Mouse (Mus musculus) frontal cortex, adult 2 months (tissue): Measurements from ENCODE around the gene Ankrd44. TPM values are rescaled to one million over a fixed set of nuclear protein-coding genes. Genes with fewer than 3 reads are reported as not detected.

ENCODE experiments used
- DNase-seq, 2 experiments: peaks; one replicate each; pipeline ENCODE4 v3.0.0; 2022; ENCODE audit warnings: low spot score in 1 of 2; ENCODE audit errors: extremely low spot score in 1 of 2
- polyA plus RNA-seq: library from polyadenylated mRNA; depleted of rRNA; stranded (reverse); fragments of >200 nt; gene quantifications from 2 replicates; pipeline ENCODE4 v1.2.3, GENCODE M21; 2012

Ankrd44 gene
- polyA plus RNA-seq, 1 experiment: 18.9 TPM

DNA sequence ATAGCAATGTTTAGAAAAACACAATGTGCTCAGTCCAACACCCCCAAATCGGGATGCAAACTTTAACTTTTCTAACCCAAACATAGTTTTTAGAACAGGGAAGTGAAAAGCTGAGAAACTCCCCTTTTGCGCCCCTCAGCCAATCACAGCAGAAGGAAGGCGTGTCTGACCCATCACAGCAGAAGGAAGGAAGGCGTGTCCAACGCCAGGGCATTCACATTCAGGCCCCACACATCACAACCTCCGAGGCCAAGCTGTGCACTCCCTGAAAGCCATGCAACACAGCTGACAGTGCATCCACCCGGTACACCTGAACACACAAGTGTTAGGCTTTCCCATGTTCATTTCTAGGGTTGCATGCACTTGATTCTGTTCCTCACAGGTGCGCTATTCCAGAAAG is 150.1 kb downstream of the Ankrd44 start:
- DNase-seq: no peak

DNA sequence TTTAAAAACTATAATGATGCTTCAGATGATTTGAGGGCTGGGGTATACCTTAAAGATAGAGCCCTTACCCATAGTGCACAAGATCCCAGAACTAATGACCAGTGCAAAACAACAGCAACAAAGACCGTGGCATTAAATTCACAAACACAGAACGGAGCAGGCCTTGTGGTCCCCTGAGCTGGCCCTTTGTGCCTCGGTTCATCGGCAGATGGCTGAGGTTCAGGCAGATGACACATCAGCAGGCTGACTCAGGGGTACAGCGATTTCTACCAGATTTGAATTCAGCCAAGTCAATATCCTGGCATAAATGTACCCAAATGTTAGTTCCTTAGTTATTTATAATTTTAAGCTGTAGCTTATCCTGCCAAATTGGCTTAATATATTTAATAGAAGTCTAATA is 153.3 kb downstream of the Ankrd44 start:
- no peak for DNase-seq

DNA sequence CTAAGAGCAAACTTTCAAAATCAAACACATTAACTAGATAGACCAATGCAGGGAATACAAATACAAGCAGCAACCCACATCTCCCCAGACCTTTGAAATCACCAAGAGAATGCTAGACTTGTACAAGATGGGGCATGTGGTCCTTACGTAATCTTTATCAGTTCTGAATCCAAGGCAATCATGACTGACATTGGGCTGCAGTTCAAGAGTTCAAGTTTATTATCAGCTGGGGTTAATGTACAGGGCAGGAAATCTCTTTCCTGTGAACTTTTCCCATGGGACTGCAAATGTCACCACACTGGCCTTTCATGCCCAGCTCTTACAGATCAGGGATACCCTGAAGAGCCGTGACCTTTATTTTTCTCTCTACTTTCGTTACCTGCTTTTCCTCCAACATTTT is 154.7 kb downstream of the Ankrd44 start:
- no peak for DNase-seq

DNA sequence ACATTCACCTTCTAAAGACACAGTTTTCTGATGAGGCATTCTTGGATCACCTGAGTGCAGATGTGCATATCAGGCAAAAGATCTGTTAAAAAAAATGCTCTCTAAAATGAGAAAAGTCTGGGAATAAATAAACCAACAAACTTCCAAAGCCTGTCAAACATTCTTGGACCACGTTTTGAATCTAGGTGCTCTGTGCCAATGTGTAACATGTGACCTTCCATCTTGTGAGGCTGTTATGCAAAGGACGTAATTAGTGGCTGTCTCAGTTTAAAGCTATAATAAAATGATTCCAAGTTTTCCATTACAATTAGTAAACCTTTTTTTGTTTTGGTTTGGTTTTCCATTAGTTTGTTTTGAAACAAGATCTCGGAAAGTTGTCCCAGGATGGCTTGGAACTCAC is 159.0 kb downstream of the Ankrd44 start:
- no peak for DNase-seq

DNA sequence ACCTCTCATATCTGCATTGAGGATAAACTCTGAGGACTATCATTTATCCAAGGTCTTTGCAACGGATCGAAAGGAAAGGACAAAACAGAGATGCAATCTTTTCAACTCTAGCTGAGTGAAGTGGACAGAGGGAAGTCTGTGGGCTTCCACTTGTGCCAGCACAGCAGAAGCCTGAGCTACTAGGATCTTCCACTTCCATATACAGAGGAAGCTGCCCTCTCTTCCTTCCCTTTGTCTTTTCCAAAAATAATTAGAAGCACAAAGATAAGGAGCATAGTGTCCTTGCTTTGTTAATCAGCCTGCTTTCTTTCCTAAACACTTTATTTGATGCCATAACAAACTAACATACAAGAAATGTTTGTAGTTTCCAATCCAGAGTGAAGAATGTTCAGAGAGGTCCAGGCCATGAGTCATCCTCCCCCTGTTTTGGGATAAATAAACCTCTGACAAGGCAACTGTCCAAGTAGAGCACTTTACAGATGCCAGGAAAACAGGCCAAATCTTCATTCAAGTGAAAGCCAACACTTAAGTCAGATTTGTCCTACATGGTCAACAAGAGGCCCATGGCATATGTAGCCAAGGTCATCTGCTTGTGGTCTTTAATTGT is 160.5 kb downstream of the Ankrd44 start:
- peak in 1 of 2 experiments; percentile 16 for DNase-seq

DNA sequence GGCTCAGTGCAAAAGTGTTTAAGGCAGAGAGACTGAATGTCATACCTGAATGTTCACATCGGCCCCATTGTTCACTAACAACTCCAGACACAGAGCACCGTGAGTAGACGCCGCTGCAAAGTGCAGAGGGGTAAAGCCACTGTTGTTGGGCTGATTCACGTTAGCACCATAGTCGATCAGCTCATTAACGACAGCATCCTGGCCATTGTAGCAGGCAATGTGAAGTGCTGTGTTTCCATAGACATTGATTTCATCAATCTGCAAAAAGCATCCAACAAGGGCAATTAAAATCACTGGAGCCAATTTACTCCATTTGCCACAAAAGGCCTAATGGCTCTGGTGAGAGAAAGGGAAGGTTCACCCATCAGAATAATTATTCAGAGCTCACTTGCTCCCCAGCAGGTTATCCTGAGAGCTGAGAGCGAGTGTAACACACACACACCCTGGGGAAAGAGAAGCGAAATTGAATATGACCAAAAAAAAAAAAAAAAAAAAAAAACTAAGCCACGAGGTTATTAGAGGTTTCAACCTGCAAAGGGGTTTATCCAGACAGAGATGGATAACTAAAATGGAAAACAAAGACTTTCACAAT is 163.9 kb downstream of the Ankrd44 start:
- no peak for DNase-seq

DNA sequence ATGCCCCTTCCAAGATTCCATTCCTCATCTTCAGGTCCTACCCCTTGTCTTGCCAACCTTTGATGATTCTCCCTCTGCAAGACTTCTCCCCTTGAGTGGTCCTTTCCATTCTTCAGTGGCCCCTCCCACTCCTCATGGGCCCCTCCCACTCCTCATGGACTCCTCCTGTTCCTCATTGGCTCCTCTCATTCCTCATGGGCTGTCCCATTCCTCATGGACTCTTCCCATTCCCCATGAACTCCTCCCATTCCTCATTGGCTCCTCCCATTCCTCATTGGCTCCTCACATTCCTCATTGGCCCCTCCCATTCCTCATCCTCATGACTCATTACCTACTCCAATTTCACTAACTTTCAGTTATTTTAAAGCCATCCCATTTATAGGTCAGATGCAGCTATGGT is 166.3 kb downstream of the Ankrd44 start:
- no peak for DNase-seq

DNA sequence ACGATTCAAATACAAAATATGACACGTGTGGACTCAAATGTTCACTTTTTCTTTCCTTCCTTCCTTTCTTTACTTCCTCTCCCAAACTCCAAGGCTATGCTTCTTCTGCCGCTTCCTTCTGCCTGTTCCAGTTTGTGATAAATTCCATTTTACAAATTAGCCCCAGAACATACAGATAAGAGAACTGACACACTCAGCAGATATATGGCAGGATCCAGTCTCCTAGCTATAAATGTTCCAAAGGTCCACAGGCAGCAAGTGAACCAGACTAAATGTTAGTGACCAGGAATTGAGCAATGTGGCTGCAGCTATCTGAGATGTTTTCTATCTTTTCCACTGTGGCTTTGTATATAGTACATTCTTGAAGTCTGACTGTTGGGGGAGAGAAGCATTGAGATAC is 168.9 kb downstream of the Ankrd44 start:
- no peak for DNase-seq

DNA sequence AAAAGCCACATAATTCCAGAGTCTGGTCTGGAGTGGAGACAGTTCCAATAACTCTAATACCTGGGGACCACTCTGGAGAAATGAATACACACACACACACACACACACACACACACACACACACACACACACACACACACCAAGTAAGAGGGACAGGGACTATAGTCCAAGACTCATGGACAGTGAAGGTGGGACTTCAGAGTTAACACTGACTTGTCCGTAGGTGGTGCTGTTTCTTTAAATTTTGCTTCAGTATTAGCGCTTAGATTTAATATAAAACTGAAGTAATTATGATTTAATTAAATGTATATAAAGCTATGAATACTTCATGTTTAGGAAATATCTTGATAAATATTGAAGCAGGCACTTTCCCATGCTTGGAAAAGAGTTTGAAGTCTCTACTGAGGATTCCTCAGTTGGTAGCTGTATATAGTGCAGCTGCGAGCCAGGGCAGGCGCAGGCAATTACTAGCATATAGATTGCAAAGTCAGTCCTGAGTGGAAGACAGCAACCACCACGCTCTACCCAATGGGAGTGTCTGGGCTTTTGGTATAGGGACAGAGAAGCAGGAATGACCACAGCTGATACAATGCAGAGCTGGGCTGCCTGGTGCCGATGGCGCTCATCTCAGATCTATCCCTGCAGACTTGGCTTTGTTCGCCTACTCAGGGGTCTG is 170.4 kb downstream of the Ankrd44 start:
- DNase-seq: no peak

DNA sequence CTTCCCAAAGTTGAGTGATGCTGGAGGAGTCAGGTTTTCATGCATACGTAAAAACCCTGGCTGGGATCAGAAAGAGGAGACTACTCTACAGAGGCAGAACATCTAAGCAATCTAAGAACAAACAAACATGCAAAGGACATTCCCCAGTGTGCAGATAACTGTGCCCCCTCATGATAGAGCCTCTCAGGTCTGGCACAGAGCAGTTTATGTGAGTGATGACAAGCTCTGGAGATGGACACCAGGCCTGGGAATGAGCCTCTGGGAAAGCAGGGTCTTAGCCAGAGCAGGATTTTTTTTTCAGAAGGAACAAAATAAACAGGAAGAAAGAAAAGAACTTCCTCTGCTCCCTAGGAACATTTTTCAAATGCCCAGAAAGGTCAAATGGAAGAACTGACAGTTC is 176.2 kb downstream of the Ankrd44 start:
- no peak for DNase-seq

DNA sequence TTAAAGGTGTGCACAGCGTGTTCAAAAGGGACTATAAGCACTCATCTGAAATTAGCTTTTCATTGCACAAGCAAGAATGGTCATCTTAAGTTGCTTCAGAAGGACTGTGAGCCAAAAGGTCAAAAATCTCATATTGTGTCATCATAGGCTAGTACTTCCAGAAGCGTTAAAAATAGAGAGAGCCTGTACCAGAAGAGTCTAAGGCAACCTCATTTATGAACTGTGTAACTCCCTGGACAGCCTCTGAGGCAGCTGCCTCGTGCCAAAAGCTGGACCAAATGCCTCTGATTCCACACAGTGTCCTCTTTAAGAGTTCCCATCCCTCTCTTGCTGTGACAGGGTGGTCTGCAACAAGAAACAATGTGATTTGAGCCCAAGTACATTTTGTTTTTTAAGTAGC is 176.7 kb downstream of the Ankrd44 start:
- no peak for DNase-seq

DNA sequence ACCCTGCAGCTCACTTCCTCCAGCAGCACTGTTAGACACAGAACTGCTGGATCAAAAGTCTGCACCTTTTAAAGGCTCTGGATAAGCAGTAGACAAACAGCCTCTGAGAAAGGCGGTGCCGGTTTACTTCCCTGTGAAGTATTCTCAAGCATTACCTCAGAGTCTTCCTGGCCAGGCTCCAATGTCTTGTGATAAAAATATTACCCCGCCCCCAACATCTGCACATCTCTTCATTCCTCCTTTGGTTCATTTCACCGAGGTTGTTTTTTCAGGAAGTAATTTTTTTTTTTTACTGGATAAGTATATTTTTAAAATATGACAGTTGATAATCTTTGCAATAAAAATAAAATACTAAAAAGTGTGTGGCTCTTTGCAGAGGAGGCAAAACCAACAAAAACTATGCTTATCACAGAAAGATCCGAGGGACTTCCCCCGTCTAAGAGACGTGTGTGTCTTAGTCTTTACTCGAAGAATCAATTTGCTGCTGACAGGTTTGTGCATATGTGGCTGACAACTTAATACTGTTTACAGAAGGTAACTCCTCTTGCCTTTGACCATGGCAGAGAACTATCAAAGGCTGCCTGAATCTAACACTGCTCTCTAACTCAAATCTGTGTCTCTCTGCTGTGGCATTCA is 178.3 kb downstream of the Ankrd44 start:
- DNase-seq: peak in 1 of 2 experiments; percentile 17

DNA sequence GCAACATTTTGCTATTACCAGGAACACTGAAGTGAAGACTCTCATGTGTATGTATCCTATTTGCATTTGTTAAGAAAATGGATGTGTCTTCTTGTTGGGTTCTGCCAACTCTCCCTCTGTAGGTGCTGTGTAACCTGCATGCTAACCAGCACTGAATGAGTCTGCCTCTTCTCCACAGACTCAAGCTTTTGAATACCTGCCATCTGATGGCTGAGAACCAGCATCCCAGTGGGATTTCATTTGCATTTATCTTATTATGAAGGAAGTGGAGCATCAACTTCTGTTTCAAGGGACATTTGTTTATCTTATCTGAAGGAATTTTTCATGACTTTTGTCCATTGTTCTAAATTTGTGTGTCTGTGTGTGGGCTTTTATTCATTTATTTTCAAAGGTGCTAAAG is 180.5 kb downstream of the Ankrd44 start:
- DNase-seq: no peak

DNA sequence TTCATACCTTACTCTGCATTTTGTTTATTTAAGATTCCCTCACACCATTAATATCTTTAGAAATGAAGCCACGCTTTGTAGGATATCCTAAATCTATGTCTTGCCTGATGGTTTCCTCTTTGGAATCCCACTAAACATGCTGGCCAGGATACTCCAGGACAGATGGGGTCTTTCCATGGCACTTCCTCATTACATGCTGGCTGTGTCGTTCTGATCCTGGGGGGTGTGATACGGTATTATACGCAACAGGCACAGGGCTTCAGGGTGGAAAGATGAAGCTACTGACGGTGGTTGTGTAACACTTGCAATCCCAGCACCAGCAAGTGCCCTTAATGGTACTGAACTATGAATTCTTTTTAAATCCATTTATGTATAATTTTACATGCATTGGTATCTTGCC is 182.0 kb downstream of the Ankrd44 start:
- DNase-seq: no peak

DNA sequence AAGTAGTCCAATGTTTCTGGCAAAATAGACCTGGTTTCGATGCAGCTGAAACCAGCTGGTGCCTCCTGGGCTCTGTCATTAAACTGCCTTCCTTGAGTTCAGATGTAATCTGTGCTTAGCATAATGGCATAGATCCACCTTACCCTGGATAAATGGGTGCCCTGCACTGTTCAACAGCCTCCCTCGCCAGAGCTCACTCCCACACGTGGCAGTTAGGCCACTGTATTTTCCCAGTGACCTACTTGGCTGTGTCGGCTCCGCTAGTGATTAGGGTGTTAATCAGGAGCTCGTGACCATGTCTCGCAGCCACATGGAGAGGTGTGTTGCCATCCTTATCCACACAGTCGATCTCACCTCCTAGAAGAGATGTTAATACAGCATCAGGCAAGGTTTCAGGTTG is 183.1 kb downstream of the Ankrd44 start:
- no peak for DNase-seq

DNA sequence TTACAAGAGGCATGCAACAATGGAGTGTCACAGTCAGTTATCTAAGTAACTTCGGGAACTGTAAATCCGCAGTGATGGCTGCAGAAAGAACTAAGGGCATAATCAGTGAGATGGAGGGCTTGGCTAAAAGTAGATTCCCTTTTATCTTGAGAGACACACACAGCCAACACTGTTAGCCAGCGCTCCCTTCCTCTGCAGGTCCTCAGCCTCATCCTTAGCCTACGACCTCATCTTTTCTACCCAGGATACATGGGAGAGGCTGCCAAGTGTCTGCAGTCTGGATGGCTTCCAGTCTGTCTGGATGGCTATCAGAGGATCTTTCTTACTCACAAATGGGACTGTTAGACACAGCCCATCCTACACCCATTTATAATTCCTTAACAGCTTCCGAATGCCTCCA is 185.3 kb downstream of the Ankrd44 start:
- DNase-seq: no peak

DNA sequence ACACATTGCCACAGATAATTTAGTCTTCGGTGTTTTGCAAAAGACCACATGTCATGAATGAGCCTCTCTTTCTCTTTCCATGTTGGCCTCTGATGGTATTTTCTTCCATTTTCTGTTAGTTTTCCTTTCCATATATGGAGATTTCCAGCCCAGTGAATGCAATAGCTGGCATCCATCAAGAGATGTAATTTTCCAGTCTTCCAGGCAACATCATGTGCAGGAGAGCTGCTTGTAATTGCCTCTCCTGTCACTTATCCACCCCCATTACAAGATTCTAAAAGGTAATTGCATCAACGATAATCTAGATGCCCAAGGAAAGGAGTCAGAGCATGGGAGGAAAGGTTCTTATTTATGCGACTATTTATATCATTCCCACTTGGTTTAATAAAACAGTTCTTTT is 188.7 kb downstream of the Ankrd44 start:
- DNase-seq: no peak

DNA sequence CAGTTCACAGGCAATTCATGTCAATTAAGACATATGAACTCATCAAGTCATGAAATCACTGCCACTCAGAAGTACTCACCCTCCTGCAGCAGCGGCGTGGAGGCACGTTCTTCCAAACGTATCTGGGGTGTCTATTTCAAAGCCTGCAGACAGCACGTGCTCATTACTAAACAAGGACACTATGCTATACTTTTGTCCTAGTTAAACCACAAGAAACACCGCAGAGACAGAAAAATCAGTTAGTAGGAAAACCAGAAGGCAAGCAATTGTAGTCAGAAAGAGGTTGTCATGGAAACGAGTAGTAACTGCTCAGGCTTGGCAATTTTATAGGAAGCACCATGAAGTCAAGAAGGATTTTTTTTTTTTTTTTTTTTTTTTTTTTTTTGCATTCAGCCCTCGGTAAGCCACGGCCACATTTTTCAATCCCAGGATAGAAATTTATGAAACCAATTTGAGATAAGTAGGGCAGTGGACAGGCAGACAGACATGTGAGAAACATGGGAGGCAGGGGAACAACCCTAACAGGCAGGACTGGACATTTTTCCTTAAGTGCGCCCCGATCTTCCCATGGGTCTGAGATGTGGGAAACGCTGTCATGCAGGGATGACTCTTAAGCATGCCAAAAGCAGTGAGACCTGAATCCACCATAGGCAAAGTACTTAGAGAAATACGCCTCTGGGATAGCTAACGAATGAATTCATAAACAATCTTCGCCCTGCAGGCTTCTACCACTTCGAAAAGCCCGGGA is 191.1 kb downstream of the Ankrd44 start:
- peak in 1 of 2 experiments; percentile 40 for DNase-seq

DNA sequence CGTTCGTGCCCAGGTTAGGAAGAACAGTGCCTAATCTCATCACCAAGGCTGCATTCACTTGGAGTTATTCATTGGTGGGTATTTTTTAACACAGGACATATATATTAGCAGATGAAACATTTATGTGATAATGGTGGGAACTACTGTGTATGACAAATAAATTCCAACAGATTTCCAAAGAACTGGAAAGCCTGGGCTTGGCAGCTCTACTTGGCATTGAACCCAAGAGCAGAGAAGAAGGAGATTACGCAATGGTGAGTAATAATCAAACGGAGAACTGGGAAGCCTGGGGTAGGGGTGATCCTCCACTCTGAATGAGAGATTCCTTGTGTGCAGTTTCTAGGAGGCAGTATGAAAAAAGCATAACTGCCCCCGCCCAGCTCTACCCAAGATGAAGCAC is 196.9 kb downstream of the Ankrd44 start:
- DNase-seq: no peak

DNA sequence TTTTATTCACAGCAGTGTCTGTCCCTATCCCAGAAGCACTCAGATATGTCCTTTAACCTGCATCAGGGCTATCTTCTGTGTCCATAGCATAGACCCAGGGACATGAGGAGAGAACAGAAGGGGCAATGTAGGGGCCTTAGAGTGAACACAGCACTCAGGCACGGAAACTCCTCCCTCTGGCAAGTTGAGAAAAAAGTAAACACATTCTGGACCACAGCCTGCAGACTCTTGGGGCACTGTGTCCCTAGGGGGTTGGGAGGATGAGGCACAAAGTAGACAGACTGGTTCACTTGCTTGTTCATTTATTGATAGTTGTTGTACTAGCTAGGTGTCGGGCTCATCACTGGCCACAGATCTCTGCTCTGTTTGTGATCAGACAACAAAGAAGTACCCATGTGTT is 199.6 kb downstream of the Ankrd44 start:
- no peak for DNase-seq

DNA sequence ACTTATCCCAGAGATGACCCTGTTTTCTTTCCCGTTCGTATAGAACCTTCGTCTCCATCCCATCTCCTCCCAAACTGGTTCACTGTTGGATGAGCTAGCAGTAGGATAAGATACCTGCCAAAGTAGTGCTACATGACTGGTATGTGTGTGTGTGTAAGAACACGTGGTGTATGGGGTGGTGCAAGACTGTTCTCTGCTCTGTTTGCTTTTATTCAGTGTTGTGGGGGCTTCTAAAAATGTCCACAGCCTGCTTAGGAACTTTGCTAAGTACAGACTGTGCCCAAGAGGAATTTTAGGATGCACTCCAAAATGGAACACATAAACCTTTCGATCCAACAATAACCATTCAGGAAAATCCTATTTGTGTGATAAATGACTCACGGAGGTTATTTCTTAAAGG is 209.3 kb downstream of the Ankrd44 start:
- DNase-seq: peak; percentile 55 to 68
